Mouse (Mus musculus): ENCODE data around the gene Gm20403. TPM values are rescaled to one million over a fixed set of nuclear protein-coding genes. Genes with fewer than 3 reads are reported as not detected.

The Gm20403 gene
- total RNA-seq, 2 experiments from 2014 or later: not detected

Other genes starting within 250 kb of the Gm20403 start
- gene Snx6, start 190.8 kb downstream of the Gm20403 start, total RNA-seq (2021): 10 to 100 TPM; 57.6 to 61.0 TPM
- 100 to 1,000 TPM; 121 to 137 TPM for gene Cfl2, start 123.7 kb downstream of the Gm20403 start, total RNA-seq (2021)
- gene Baz1a, start 27.8 kb upstream of the Gm20403 start, total RNA-seq (2021): 10 to 100 TPM; 22.8 to 23.0 TPM
- 10 to 100 TPM; 10.7 to 11.1 TPM for gene 2700097O09Rik, start 93.6 kb upstream of the Gm20403 start, total RNA-seq (2021)
- gene Srp54a, start 93.7 kb upstream of the Gm20403 start, total RNA-seq (2021): 100 to 1,000 TPM; 105 to 206 TPM
- gene Fam177a, start 137.9 kb upstream of the Gm20403 start, total RNA-seq (2021): 10 to 100 TPM in 1 of 2 experiments, 1 to 10 TPM in 1; 4.3 to 11.8 TPM
- gene Srp54b, start 168.6 kb upstream of the Gm20403 start, total RNA-seq (2021): 100 to 1,000 TPM in 1 of 2 experiments, 10 to 100 TPM in 1; 65.4 to 130 TPM
- 10 to 100 TPM in 1 of 2 experiments, not detected in 1; 10.9 TPM for gene 1700047I17Rik2, start 213.1 kb upstream of the Gm20403 start, total RNA-seq (2021)
- 10 to 100 TPM; 38.0 to 74.2 TPM for gene Srp54c, start 243.6 kb upstream of the Gm20403 start, total RNA-seq (2021)

Measured in adrenal gland, adult 18-20 months (tissue).